Mouse (Mus musculus) heart, adult 2 months (tissue): ENCODE measurements around the gene 4931429L15Rik. TPM values are rescaled to one million over a fixed set of nuclear protein-coding genes. Genes with fewer than 3 reads are reported as not detected.
"Not testable (repeated sequence)": the region's sequence is repeated elsewhere in the genome, so short reads cannot be mapped to it uniquely, and the experiment has no call there.

Experiments
- DNase-seq, 2 experiments: peaks; one replicate each; pipeline ENCODE4 v3.0.0; 2021
- H3K27ac ChIP-seq: fragments of 200-600 bp; 2 replicates; pipeline ENCODE4 v1.8.1; 2022
- H3K27me3 ChIP-seq: fragments of 200-500 bp; 2 replicates; pipeline ENCODE4 v1.6.1; 2012; ENCODE audit warnings: mild to moderate bottlenecking, low read length, inconsistent platforms, mixed read lengths; ENCODE audit not compliant: control insufficient read depth, insufficient read depth
- H3K36me3 ChIP-seq: fragments of 200-500 bp; 2 replicates; pipeline ENCODE4 v1.6.1; 2012; ENCODE audit warnings: low read length, inconsistent platforms; ENCODE audit not compliant: control insufficient read depth, insufficient read depth
- H3K4me1 ChIP-seq: fragments of 200-500 bp; 2 replicates; pipeline ENCODE4 v1.6.1; 2011; ENCODE audit warnings: low read length; ENCODE audit not compliant: control insufficient read depth, insufficient read depth
- H3K4me3 ChIP-seq: fragments of 200-600 bp; 2 replicates; pipeline ENCODE4 v1.8.1; 2022
- H3K79me2 ChIP-seq: fragments of 200-500 bp; replicated peaks from 2 replicates; pipeline ENCODE4 v1.6.1; 2012; ENCODE audit warnings: mild to moderate bottlenecking, inconsistent platforms, low read length, moderate library complexity, mixed read lengths; ENCODE audit not compliant: control insufficient read depth, insufficient read depth
- H3K9ac ChIP-seq: fragments of 200-500 bp; 2 replicates; pipeline ENCODE4 v1.6.1; 2012; ENCODE audit warnings: low read depth, mild to moderate bottlenecking, control low read depth, inconsistent platforms, low read length, mixed read lengths
- CTCF ChIP-seq: fragments of 200-600 bp; IDR thresholded peaks from 2 replicates; pipeline ENCODE4 v1.8.1; 2022; ENCODE audit warnings: antibody characterized with exemption, mild to moderate bottlenecking, moderate library complexity
- EP300 ChIP-seq: fragments of 200-500 bp; IDR thresholded peaks from 2 replicates; pipeline ENCODE4 v1.6.1; 2011; ENCODE audit warnings: low read depth, low read length, control low read depth; ENCODE audit not compliant: insufficient read depth
- POLR2A ChIP-seq: fragments of 200-500 bp; IDR thresholded peaks from 2 replicates; pipeline ENCODE4 v1.6.1; 2011; ENCODE audit warnings: mild to moderate bottlenecking, low read depth, low read length, control low read depth; ENCODE audit not compliant: insufficient read depth
- WGBS: fragments of 180-500 bp; shearing (Covaris S2); methylation state at CpG from one replicate; pipeline ENCODE4 v1.1.7; 2018; 5-methylcytosine and 5-hydroxymethylcytosine counted together
- intact Hi-C: fragments of 180-260 bp; cut with DNase I; formaldehyde crosslinking; loops from one replicate; pipeline ENCODE4 v1.15.1; 2025
- polyA plus RNA-seq: library from polyadenylated mRNA; depleted of rRNA; stranded (reverse); fragments of >200 nt; gene quantifications from 2 replicates; pipeline ENCODE4 v1.2.3, GENCODE M21; 2012
- total RNA-seq, 2 experiments: library from RNA; stranded (reverse); gene quantifications; 2 replicates each; pipeline ENCODE4 v1.2.3; 2021

4931429L15Rik gene
- total and polyA plus RNA-seq, 3 experiments = 0.04 TPM; not detected in 2

GRCm38 (mm10) chr9:46350451-46350981 is 30.7 kb upstream of the 4931429L15Rik start:
- WGBS = 22% methylated on average over 9 of the region's 9 CpGs
- no peak for DNase-seq
- TF ChIP-seq POLR2A (no peak), CTCF (no peak), EP300 (no peak)
- no peaks in the 10 kb centered on the region for H3K36me3 ChIP-seq
- no peak overlapping the region for H3K9ac ChIP-seq
- H3K27me3 ChIP-seq = peaks cover 4% of the 10 kb centered on the region; the same call in 1 of the 2 replicates
- intact Hi-C loops = loop anchor here (5.0 kb wide), 1 partner anchor 1357 kb away; no protein-coding TSS in a partner anchor
- H3K4me1 ChIP-seq = no peaks in the 10 kb centered on the region
- no peak overlapping the region for H3K27ac ChIP-seq
- no peak overlapping the region for H3K4me3 ChIP-seq
- H3K79me2 ChIP-seq = no peaks in the 10 kb centered on the region

- Histone ChIP-seq H3K79me2 (no peaks in the 10 kb centered on the region), H3K36me3 (no peaks in the 10 kb centered on the region), H3K27ac (no peak overlapping the region), H3K27me3 (no peaks in the 10 kb centered on the region), H3K4me3 (no peak overlapping the region), H3K9ac (no peak overlapping the region), H3K4me1 (no peaks in the 10 kb centered on the region)
- DNase-seq = no peak
- 67% methylated on average over 4 of the region's 4 CpGs for WGBS
- intact Hi-C loops = no loop called here
- TF ChIP-seq CTCF = no peak
- TF ChIP-seq EP300 = no peak
Measured at GRCm38 (mm10) chr9:46345887-46346665, 26.3 kb upstream of the 4931429L15Rik start.

- Histone ChIP-seq H3K4me3 (no peak overlapping the region), H3K4me1 (no peaks in the 10 kb centered on the region), H3K36me3 (no peaks in the 10 kb centered on the region), H3K27me3 (no peaks in the 10 kb centered on the region), H3K27ac (no peak overlapping the region), H3K9ac (no peak overlapping the region), H3K79me2 (no peaks in the 10 kb centered on the region)
- TF ChIP-seq CTCF (no peak), POLR2A (no peak), EP300 (no peak)
- no peak for DNase-seq
- WGBS = 80% methylated on average over 4 of the region's 4 CpGs
- intact Hi-C loops = no loop called here
Measured at GRCm38 (mm10) chr9:46339051-46339652, 19.4 kb upstream of the 4931429L15Rik start.

GRCm38 (mm10) chr9:46338384-46338783 is 18.6 kb upstream of the 4931429L15Rik start:
- DNase-seq = no peak
- no peak overlapping the region for H3K27ac ChIP-seq
- intact Hi-C loops = no loop called here
- no peak overlapping the region for H3K9ac ChIP-seq
- no peak overlapping the region for H3K4me3 ChIP-seq
- H3K27me3 ChIP-seq = no peaks in the 10 kb centered on the region
- H3K36me3 ChIP-seq = no peaks in the 10 kb centered on the region
- 66% methylated on average over 4 of the region's 4 CpGs for WGBS
- no peaks in the 10 kb centered on the region for H3K79me2 ChIP-seq
- H3K4me1 ChIP-seq = no peaks in the 10 kb centered on the region
- no peak for TF ChIP-seq CTCF
- no peak for TF ChIP-seq POLR2A
- TF ChIP-seq EP300 = no peak

- TF ChIP-seq EP300 (no peak), POLR2A (no peak), CTCF (no peak)
- intact Hi-C loops = no loop called here
- Histone ChIP-seq H3K9ac (no peak overlapping the region), H3K79me2 (no peaks in the 10 kb centered on the region), H3K36me3 (no peaks in the 10 kb centered on the region), H3K4me1 (no peaks in the 10 kb centered on the region), H3K27ac (no peak overlapping the region), H3K4me3 (no peak overlapping the region), H3K27me3 (no peaks in the 10 kb centered on the region)
- whole genome bisulfite sequencing = 31% methylated on average over 3 of the region's 3 CpGs
- DNase-seq = no peak
Measured at GRCm38 (mm10) chr9:46337852-46338291, 18.1 kb upstream of the 4931429L15Rik start.

- no peaks in the 10 kb centered on the region for H3K4me1 ChIP-seq
- H3K36me3 ChIP-seq = no peaks in the 10 kb centered on the region
- WGBS = 66% methylated on average over 7 of the region's 7 CpGs
- H3K9ac ChIP-seq = no peak overlapping the region
- TF ChIP-seq EP300 (no peak), POLR2A (no peak), CTCF (no peak)
- no peaks in the 10 kb centered on the region for H3K27me3 ChIP-seq
- H3K27ac ChIP-seq = no peak overlapping the region
- no peaks in the 10 kb centered on the region for H3K79me2 ChIP-seq
- H3K4me3 ChIP-seq = no peak overlapping the region
- intact Hi-C loops = no loop called here
- DNase-seq = no peak
Measured at GRCm38 (mm10) chr9:46337331-46337730, 17.5 kb upstream of the 4931429L15Rik start.

GRCm38 (mm10) chr9:46336294-46336693 is 16.5 kb upstream of the 4931429L15Rik start:
- H3K79me2 ChIP-seq, intact Hi-C loops, H3K27ac ChIP-seq, DNase-seq, H3K27me3 ChIP-seq, H3K4me3 ChIP-seq, H3K9ac ChIP-seq, H3K36me3 ChIP-seq, H3K4me1 ChIP-seq: not testable (repeated sequence)
- WGBS = 68% methylated on average over 13 of the region's 14 CpGs
